Mouse (Mus musculus) G1E (cell line): Measurements from ENCODE around the gene E2f1.

Source experiments
- CTCF ChIP-seq: IDR thresholded peaks from 2 replicates; pipeline ENCODE4 v1.5.1; 2012; ENCODE audit warnings: low read depth, low read length, inconsistent platforms, mixed read lengths
- GATA1 ChIP-seq: IDR thresholded peaks from 2 replicates; pipeline ENCODE4 v1.6.1; 2012; ENCODE audit warnings: borderline replicate concordance, low read length, inconsistent platforms, mixed read lengths
- POLR2AphosphoS5 ChIP-seq: IDR thresholded peaks from 2 replicates; pipeline ENCODE4 v1.6.1; 2012; ENCODE audit warnings: low read depth, low read length, inconsistent platforms; ENCODE audit not compliant: insufficient replicate concordance
- TAL1 ChIP-seq: conservative IDR thresholded peaks from 2 replicates; pipeline ENCODE4 v1.6.1; 2012; ENCODE audit warnings: low read depth, low read length, inconsistent platforms, mixed read lengths

- TF ChIP-seq CTCF: no peak
- TF ChIP-seq GATA1: no peak
- TF ChIP-seq TAL1: no peak
- TF ChIP-seq POLR2AphosphoS5: no peak
Observed at GRCm38 (mm10) chr2:154551927-154552326, 17.8 kb downstream of the E2f1 start.
